Mouse (Mus musculus) lung, adult 2 months (tissue): ENCODE results near the gene Hagh.

Source experiments
- CTCF ChIP-seq: fragments of 200-500 bp; IDR thresholded peaks from 2 replicates; pipeline ENCODE4 v1.5.1; 2011; ENCODE audit warnings: mild to moderate bottlenecking, low read length, control low read depth; ENCODE audit not compliant: insufficient read depth
- POLR2A ChIP-seq: fragments of 200-500 bp; IDR thresholded peaks from 2 replicates; pipeline ENCODE4 v1.6.1; 2011; ENCODE audit warnings: low read depth, mild to moderate bottlenecking, control low read depth, low read length, borderline replicate concordance; ENCODE audit errors: extremely low read depth

- TF ChIP-seq CTCF (no peak), POLR2A (no peak)
These were observed 57.7 kb downstream of the Hagh start for GRCm38 (mm10) chr17:24897600-24897999.
